Mouse (Mus musculus): ENCODE measurements around the gene Pkn1.

The Pkn1 gene

GRCm38 (mm10) chr8:83684517-83684916 lies 14.5 kb downstream of the Pkn1 start:
- DNase-seq (ENCODE audit: low spot score): no peak

- DNase-seq (ENCODE audit: low spot score): no peak
These were observed 17.9 kb downstream of the Pkn1 start for GRCm38 (mm10) chr8:83681099-83681498.

- no peak for DNase-seq (ENCODE audit: low spot score)
These were observed 18.4 kb downstream of the Pkn1 start for GRCm38 (mm10) chr8:83680603-83681002.

- DNase-seq (ENCODE audit: low spot score): no peak
These were observed 19.1 kb downstream of the Pkn1 start for GRCm38 (mm10) chr8:83679866-83680265.

- no peak for DNase-seq (ENCODE audit: low spot score)
These were observed 24.5 kb downstream of the Pkn1 start for GRCm38 (mm10) chr8:83674497-83674896.

GRCm38 (mm10) chr8:83672936-83673335 lies 26.0 kb downstream of the Pkn1 start:
- no peak for DNase-seq (ENCODE audit: low spot score)

- no peak for DNase-seq (ENCODE audit: low spot score)
These were observed 30.0 kb downstream of the Pkn1 start for GRCm38 (mm10) chr8:83669013-83669412.

- no peak for DNase-seq (ENCODE audit: low spot score)
These were observed 30.7 kb downstream of the Pkn1 start for GRCm38 (mm10) chr8:83668010-83668916.

GRCm38 (mm10) chr8:83667526-83667925 lies 31.5 kb downstream of the Pkn1 start:
- no peak for DNase-seq (ENCODE audit: low spot score)

GRCm38 (mm10) chr8:83666866-83667234 lies 32.1 kb downstream of the Pkn1 start:
- DNase-seq (ENCODE audit: low spot score): no peak

GRCm38 (mm10) chr8:83665969-83666865 lies 32.8 kb downstream of the Pkn1 start, which contains the start of gene Ptger1:
Ptger1 (plus strand) TSS chr8:83666678.
- DNase-seq (ENCODE audit: low spot score): no peak

- no peak for DNase-seq (ENCODE audit: low spot score)
These were observed 33.9 kb downstream of the Pkn1 start for GRCm38 (mm10) chr8:83664931-83665625.

GRCm38 (mm10) chr8:83664096-83664495 lies 34.9 kb downstream of the Pkn1 start:
- DNase-seq (ENCODE audit: low spot score): no peak

- DNase-seq (ENCODE audit: low spot score): peak; percentile 87
These were observed 36.6 kb downstream of the Pkn1 start for GRCm38 (mm10) chr8:83662421-83662826.

GRCm38 (mm10) chr8:83660995-83661680 lies 37.8 kb downstream of the Pkn1 start:
- no peak for DNase-seq (ENCODE audit: low spot score)

- DNase-seq (ENCODE audit: low spot score): no peak
These were observed 38.4 kb downstream of the Pkn1 start for GRCm38 (mm10) chr8:83660545-83660944.

- DNase-seq (ENCODE audit: low spot score): no peak
These were observed 42.3 kb downstream of the Pkn1 start for GRCm38 (mm10) chr8:83656484-83657246.

GRCm38 (mm10) chr8:83656043-83656442 lies 42.9 kb downstream of the Pkn1 start:
- DNase-seq (ENCODE audit: low spot score): no peak

GRCm38 (mm10) chr8:83654725-83655124 lies 44.3 kb downstream of the Pkn1 start:
- no peak for DNase-seq (ENCODE audit: low spot score)

GRCm38 (mm10) chr8:83653662-83654017 lies 45.3 kb downstream of the Pkn1 start:
- no peak for DNase-seq (ENCODE audit: low spot score)
